Mouse (Mus musculus): ENCODE measurements around the gene Nsdhl. TPM values are rescaled to one million over a fixed set of nuclear protein-coding genes. Genes with fewer than 3 reads are reported as not detected.

Gene Nsdhl
- polyA plus RNA-seq (2016; fragmentation: Nextera tagmentation; extraction: Ambion mirVana) = 35.2 and 36.8 TPM in 2 replicates

DNA sequence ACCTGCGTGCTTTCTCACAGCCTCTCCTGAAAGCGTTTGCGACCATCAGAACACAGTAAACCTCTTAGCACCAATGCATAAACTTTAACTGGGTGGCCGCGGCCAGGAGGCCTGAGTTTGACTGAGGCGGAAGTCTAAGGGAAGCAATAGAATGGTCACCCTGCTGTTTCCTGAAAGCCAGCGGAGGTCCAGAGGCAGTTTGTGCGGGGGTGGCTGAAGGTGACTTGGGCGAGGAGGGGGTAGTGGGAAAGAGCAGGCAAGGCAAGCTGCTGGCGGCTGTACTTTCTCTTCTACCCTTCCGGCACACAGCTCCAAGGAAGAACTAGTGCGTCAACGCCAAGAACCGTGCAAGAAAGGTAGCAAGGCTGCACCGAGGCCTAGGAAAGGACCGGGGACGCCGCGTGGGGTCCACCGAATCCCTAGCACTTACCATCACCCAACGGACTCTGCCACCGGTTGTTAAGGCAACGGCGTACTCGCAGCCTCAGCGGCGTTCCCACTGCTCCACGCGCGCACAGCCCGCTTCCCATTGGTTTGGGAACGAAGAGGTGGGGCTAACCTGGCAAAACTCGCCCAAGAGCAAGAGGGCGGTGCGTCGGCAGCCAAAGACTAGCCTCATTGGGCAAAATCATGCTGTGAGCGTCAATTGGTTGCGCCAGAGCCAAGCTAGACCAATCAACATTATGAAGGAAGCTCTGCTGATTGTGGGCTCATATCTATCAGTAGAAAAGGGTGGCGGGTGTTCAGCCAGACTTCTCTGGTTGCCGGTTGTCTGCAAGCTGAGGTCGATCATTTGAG, at the start of gene Nsdhl, which contains the start of gene Cetn2:
TSS of gene Nsdhl (plus strand) at position 674 of the 798 bp plus-strand sequence.
TSS of gene Cetn2 (minus strand) at position 528 of the 798 bp plus-strand sequence.
- H3K4me1 ChIP-seq = peaks cover 7% of the 10 kb centered on the region; the same call in 1 of the 2 replicates
- peak within 1 kb of the TSS; percentile 71 for H3K27ac ChIP-seq
- H3K4me3 ChIP-seq (replicated peaks) = peak within 1 kb of the TSS; percentile 53
- peak within 1 kb of the TSS; percentile 59 for H3K9ac ChIP-seq
- peak; percentile 99 for ATAC-seq (ENCODE audit: low FRiP score)
- H3K27me3 ChIP-seq = no peaks in the 10 kb centered on the region
- H3K36me3 ChIP-seq (replicated peaks) = no peaks in the 10 kb centered on the region; the same call in 1 of the 2 replicates
- 22% methylated on average over 38 of the region's 41 CpGs for WGBS
- H3K9me3 ChIP-seq = no peaks in the 10 kb centered on the region
- peak within 1 kb of the TSS; percentile 57 for H3K4me2 ChIP-seq

DNA sequence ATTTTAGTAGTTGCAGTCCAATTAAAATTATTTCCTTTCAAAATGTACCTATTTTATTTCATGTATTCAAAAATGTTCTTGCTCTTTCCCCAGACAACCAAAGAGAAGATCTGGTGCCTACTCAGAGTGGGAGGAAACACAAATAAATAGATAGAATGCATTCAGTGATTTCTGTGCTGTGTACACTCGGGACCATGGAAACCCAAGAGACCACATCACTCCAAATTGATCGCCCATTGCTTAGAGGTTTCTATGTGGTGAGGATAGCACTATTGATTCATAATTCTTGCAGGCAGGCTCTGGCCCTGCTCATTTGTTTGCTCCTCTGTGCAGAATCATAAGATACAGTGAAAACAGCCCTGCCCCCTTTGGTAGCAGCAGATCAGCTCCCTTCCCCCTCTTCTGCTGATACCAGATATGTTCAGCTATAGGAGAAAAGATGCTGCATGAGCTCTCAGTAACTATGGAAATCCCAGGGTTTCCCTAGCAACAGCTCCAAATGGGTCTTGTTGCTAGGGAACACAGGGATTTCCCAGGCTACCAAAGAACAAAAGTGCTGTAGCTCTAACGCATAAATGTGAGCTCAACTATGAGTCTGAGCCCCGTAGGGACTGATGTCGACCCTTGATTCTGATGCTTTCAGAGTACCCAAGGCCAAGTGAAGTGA, 22.8 kb upstream of the Nsdhl start:
- Histone ChIP-seq H3K9me3 (no peaks in the 10 kb centered on the region), H3K27ac (peak overlapping the region; percentile 83), H3K4me2 (no peak overlapping the region), H3K9ac (no peak overlapping the region), H3K4me1 (peaks cover 7% of the 10 kb centered on the region), H3K4me3 (replicated peaks) (no peak overlapping the region), H3K36me3 (replicated peaks) (no peaks in the 10 kb centered on the region), H3K27me3 (no peaks in the 10 kb centered on the region)
- 33% methylated on average over 5 of the region's 5 CpGs for WGBS
- ATAC-seq (ENCODE audit: low FRiP score) = peak; percentile 96

DNA sequence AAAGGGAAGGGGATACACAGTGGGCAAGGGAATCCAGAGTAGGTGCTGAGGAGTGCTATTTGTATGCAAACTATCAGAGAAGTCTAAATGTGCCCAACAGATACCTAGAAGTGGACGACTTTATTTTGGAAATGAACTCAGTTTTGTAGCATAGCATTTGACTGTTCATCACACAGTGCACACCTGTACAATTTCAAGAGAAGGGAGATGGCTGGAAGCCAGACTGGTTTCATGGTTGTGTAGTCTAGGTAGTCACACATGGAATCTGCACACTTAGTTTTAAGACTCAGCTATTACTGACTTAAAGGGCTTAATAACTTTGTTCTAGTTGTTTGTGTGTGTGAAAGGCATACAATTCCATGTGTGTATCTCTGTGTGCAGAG, 22.3 kb upstream of the Nsdhl start:
- H3K4me3 ChIP-seq (replicated peaks) = no peak overlapping the region
- no peaks in the 10 kb centered on the region for H3K36me3 ChIP-seq (replicated peaks)
- H3K9me3 ChIP-seq = no peaks in the 10 kb centered on the region
- 31% methylated on average over 1 of the region's 1 CpGs for WGBS
- no peak for ATAC-seq (ENCODE audit: low FRiP score)
- H3K27ac ChIP-seq = peak overlapping the region; percentile 83
- H3K27me3 ChIP-seq = no peaks in the 10 kb centered on the region
- H3K4me1 ChIP-seq = peaks cover 7% of the 10 kb centered on the region
- H3K9ac ChIP-seq = no peak overlapping the region
- H3K4me2 ChIP-seq = no peak overlapping the region

DNA sequence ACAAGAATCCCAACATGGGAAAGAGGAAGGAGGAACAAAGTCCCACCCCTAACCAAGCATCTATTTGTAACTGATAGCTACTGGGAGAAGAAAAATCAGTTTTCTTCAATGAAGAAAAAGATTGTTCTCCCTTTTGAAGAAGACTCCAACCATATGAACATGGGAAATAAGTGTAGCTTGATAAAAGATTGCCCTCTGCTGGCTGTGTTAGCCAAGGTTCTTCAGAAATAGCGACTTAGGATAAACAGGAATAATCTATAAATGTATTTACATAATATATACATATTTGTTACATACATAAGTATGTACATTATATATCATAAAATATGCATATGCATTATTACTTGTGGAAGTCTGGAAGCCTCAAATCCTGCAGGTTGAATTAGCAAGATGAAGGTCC, 15.8 kb upstream of the Nsdhl start:
- WGBS = 50% methylated on average over 1 of the region's 1 CpGs

DNA sequence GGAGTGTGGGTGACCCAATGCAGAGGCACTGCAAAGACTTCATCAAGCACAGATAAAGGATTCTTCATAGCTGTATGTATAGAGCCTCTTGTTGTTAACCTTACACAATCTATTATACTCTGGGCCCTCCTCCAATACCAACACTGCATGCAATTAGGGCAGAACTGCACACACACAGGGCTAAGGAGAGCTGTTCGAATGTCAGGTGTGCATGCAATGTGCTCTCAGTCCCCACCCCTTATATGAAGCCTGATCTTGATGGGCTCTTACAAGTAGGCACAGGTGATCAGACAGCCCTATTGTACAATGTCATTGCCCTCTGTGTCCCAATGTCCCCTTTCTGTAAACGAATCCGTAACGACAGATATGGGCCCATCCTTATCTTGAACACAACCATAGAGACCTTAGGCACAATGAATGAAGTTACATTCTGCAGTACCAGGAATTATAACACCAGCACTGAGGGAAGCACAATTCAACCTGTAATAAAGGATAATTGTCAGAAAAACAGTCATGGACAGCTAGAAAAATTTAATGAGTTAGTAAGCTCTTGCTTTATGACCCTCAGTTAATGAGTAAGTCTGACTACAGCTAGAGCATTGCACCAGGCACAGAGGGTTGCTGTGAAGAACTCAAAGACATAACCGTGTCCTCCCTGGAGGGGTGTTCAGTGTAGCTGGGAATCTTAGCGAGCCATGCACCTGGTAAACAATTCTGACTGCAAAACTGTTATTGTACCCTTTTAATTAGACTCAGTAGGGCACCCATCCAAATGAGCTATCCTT, 10.5 kb upstream of the Nsdhl start:
- Histone ChIP-seq H3K36me3 (replicated peaks) (no peaks in the 10 kb centered on the region), H3K9ac (no peak overlapping the region), H3K27me3 (no peaks in the 10 kb centered on the region), H3K27ac (no peak overlapping the region), H3K4me3 (replicated peaks) (no peak overlapping the region), H3K4me2 (no peak overlapping the region), H3K4me1 (no peaks in the 10 kb centered on the region), H3K9me3 (no peaks in the 10 kb centered on the region)
- 82% methylated on average over 6 of the region's 6 CpGs for WGBS
- ATAC-seq (ENCODE audit: low FRiP score) = peak; percentile 20; the same call in 1 of the 2 replicates

More for the DNA sequence above, 15.8 kb upstream of the Nsdhl start:
- Histone ChIP-seq H3K27me3 (no peaks in the 10 kb centered on the region), H3K4me1 (no peaks in the 10 kb centered on the region), H3K4me3 (replicated peaks) (no peak overlapping the region), H3K36me3 (replicated peaks) (no peaks in the 10 kb centered on the region), H3K27ac (no peak overlapping the region), H3K9me3 (no peaks in the 10 kb centered on the region), H3K4me2 (no peak overlapping the region), H3K9ac (no peak overlapping the region)
- no peak for ATAC-seq (ENCODE audit: low FRiP score)

DNA sequence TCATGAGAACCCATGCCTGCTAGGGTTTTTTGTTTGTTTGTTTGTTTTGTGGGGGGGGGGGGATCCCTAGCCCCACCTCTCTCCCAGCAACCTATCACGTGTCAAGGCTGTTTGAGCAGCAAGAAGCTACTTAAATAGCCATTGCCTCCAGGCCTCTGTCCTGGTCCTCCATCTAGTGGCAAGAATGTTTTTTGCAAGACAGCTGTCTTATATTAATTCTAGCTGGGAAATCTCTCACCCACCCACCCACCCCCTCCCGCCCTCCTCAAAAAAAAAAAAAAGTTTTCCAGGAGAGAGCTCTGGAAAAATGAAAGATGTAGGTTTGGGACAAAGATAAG, 10.0 kb upstream of the Nsdhl start:
- ATAC-seq (ENCODE audit: low FRiP score) = peak; percentile 57
- no peak overlapping the region for H3K27ac ChIP-seq
- 11% methylated on average over 2 of the region's 2 CpGs for WGBS

DNA sequence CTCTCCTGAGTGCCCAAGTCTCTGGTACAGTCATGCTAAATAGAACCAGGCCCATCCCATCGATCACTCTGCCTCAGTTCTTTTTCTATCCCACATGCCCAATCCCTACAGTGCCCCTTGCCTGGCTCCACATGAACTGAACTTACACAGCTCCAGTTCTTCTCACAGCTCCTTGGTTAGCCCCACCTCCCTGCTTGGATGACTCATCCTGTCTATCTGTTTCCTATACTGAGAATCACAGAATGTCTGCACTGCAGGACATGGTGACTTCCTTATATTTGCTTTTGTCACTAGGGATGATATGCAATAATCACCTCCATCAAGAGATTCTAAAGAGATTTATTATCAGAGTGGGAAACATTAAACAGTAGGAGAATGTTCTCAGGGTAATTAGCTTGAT, 6.7 kb upstream of the Nsdhl start:
- H3K4me2 ChIP-seq = no peak overlapping the region
- H3K4me1 ChIP-seq = no peaks in the 10 kb centered on the region
- H3K36me3 ChIP-seq (replicated peaks) = no peaks in the 10 kb centered on the region; the same call in 1 of the 2 replicates
- H3K27me3 ChIP-seq = no peaks in the 10 kb centered on the region
- H3K27ac ChIP-seq = no peak overlapping the region
- ATAC-seq (ENCODE audit: low FRiP score) = no peak
- no peak overlapping the region for H3K4me3 ChIP-seq (replicated peaks)
- no peak overlapping the region for H3K9ac ChIP-seq
- WGBS = 74% methylated on average over 1 of the region's 1 CpGs
- no peaks in the 10 kb centered on the region for H3K9me3 ChIP-seq

More for the DNA sequence above, 10.0 kb upstream of the Nsdhl start:
- Histone ChIP-seq H3K4me1 (no peaks in the 10 kb centered on the region), H3K36me3 (replicated peaks) (no peaks in the 10 kb centered on the region; the same call in 1 of the 2 replicates), H3K4me2 (no peak overlapping the region), H3K4me3 (replicated peaks) (no peak overlapping the region), H3K9me3 (no peaks in the 10 kb centered on the region), H3K9ac (no peak overlapping the region), H3K27me3 (no peaks in the 10 kb centered on the region)

DNA sequence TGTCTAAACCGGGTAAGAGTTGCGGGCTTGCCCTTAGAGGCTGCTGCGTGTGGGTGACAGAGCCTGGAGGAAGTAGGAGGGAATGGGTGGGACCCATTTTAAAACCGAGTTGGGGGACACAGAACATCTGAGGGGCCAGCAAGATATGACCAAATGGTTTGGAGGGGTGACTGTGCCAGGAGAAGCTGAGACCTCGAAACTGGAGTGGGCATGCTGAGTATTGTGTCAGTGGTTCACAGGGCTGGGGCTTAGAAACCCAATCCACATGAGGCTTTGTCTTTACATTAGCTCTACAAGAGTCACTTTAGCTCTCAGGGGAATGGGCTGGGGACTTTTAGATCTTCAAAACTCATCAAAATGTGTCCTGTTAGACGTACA, 314 bp downstream of the Nsdhl start:
- WGBS = 23% methylated on average over 6 of the region's 6 CpGs
- ATAC-seq (ENCODE audit: low FRiP score) = no peak

DNA sequence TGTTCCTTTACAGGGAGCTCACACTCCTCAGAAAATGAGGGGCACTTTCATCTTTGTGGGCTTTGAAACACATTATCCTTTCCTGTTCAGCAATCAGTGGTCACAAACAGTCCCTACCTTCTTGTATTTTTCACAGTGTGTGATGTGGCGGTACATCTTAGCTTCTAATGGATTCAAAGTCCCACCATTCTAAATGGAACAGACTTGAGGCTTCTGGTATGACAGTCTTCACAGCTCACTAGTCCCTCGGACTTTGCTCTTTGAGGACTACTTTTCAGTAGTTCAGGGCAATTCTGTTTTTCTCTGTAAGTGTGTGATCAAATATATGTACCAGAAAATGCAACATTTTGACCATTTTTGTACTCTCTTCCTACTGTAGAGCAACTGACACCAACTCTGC, 3.0 kb downstream of the Nsdhl start:
- WGBS = 79% methylated on average over 2 of the region's 2 CpGs
- Histone ChIP-seq H3K4me3 (replicated peaks) (no peak overlapping the region), H3K9ac (no peak overlapping the region), H3K27ac (no peak overlapping the region), H3K36me3 (replicated peaks) (0 out of 2 replicates have a peak, but pooled peaks cover under 1% of the 10 kb centered on the region), H3K4me2 (no peak overlapping the region), H3K27me3 (no peaks in the 10 kb centered on the region), H3K9me3 (no peaks in the 10 kb centered on the region), H3K4me1 (peaks cover 7% of the 10 kb centered on the region; the same call in 1 of the 2 replicates)
- no peak for ATAC-seq (ENCODE audit: low FRiP score)

More for the DNA sequence above, 314 bp downstream of the Nsdhl start:
- Histone ChIP-seq H3K27me3 (no peaks in the 10 kb centered on the region), H3K9me3 (no peaks in the 10 kb centered on the region), H3K4me2 (peak overlapping the region; percentile 57), H3K4me3 (replicated peaks) (peak overlapping the region; percentile 53), H3K4me1 (peaks cover 7% of the 10 kb centered on the region; the same call in 1 of the 2 replicates), H3K9ac (peak overlapping the region; percentile 57), H3K36me3 (replicated peaks) (no peaks in the 10 kb centered on the region), H3K27ac (peak overlapping the region; percentile 71; the same call in 1 of the 2 replicates)

DNA sequence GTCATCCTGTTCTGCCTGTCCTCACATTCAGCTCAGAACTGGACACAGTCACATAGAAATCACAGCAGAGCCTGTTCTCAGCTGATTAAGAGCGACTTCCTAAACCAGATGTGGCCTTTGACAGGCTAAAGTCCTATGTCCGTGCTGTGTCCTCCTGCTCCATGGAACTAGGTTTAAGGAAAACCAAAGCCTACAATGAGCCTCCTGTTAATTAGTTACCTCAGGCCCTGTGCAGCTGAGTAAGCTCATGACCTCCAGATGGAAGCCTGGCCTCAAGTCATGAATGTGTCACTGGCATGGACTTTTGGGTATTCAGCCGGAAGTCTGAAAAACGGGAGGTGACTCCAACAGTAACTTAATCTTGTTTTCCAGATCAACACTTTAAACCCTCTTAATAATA, 35.1 kb downstream of the Nsdhl start:
- Histone ChIP-seq H3K36me3 (replicated peaks) (peaks cover 34% of the 10 kb centered on the region), H3K4me3 (replicated peaks) (no peak overlapping the region), H3K9ac (no peak overlapping the region), H3K9me3 (no peaks in the 10 kb centered on the region), H3K27me3 (no peaks in the 10 kb centered on the region), H3K4me1 (no peaks in the 10 kb centered on the region), H3K27ac (no peak overlapping the region), H3K4me2 (no peak overlapping the region)
- ATAC-seq (ENCODE audit: low FRiP score) = no peak
- WGBS = 76% methylated on average over 4 of the region's 4 CpGs

DNA sequence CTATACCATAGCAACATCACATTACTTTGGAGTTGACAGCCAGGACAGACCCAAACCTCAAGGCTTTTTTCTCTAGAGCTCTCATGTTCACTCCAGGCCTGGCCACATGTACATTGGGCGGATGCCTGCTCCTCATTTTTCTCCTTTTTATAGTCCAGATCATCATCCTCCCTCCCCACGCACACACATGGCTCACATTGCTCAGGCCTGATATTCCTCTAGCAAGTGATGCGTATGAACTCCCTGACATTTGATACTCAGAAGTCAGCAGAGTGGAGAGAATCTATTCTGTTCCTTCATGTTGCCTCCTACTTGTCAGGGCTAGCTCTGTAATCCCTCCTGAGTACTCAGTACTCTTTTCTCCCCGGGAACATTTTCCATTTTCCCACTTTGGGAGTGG, 38.1 kb downstream of the Nsdhl start:
- H3K9ac ChIP-seq = no peak overlapping the region
- ATAC-seq (ENCODE audit: low FRiP score) = no peak

DNA sequence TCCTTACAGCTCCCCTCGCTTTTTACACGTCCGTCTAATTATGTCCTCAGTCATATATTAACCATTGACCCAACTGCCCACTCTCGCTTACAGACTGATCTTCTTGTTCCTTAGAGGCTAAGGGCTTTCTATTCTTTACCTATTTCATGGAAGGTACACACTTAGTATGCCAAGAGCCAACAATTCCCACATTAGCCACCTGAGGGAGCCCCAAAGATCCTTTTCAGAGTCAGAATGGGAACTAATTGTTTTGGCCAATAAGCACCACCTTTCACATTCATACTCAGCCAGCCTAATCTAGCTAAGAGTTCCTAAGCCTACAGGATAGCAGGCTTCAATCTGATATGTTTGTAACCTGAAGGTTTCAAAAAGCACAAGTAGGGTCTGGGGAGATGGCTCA, 42.1 kb downstream of the Nsdhl start:
- no peak overlapping the region for H3K27ac ChIP-seq
- no peaks in the 10 kb centered on the region for H3K9me3 ChIP-seq
- WGBS = 81% methylated on average over 4 of the region's 4 CpGs
- H3K4me2 ChIP-seq = no peak overlapping the region
- H3K4me1 ChIP-seq = no peaks in the 10 kb centered on the region
- ATAC-seq (ENCODE audit: low FRiP score) = no peak
- H3K36me3 ChIP-seq (replicated peaks) = peaks cover 31% of the 10 kb centered on the region
- no peak overlapping the region for H3K9ac ChIP-seq
- no peaks in the 10 kb centered on the region for H3K27me3 ChIP-seq
- no peak overlapping the region for H3K4me3 ChIP-seq (replicated peaks)

More for the DNA sequence above, 38.1 kb downstream of the Nsdhl start:
- H3K4me2 ChIP-seq = no peak overlapping the region
- H3K36me3 ChIP-seq (replicated peaks) = peaks cover 38% of the 10 kb centered on the region
- H3K27me3 ChIP-seq = no peaks in the 10 kb centered on the region
- no peak overlapping the region for H3K4me3 ChIP-seq (replicated peaks)
- H3K9me3 ChIP-seq = no peaks in the 10 kb centered on the region
- H3K27ac ChIP-seq = no peak overlapping the region
- no peaks in the 10 kb centered on the region for H3K4me1 ChIP-seq
- WGBS = 87% methylated on average over 4 of the region's 4 CpGs
